Mouse (Mus musculus): ENCODE data around the gene Pcdh9.

DNA sequence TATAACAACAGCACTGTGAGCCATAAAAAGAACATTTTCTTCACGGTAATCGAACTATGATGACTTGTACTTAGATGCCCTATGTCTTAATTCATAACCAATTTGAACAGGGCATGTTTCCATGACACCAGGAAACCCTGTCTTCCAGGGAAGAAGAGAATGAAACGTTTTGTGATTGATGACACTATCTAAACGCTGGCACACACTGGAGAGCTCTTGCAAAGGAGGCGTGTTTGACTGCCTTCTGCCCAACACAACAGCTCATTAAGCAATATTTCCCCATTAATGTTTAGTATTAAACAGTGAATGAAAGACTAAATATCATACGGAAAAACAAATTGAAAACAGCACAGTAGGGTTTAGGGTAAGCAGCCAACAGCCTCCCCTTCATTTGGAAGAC is 656.9 kb downstream of the Pcdh9 start:
- no peak for TF ChIP-seq CTCF (IDR thresholded peaks at IDR 0.05; ENCODE audit: low read depth, low read length)
- no peak for TF ChIP-seq GATA2 (IDR thresholded peaks at IDR 0.05; ENCODE audit: borderline replicate concordance, low read depth, low read length)

Measured in G1E (cell line).